Mouse (Mus musculus): ENCODE measurements around the gene Lrrc27. TPM values are rescaled to one million over a fixed set of nuclear protein-coding genes. Genes with fewer than 3 reads are reported as not detected.

Lrrc27 gene
- polyA plus RNA-seq, 1 experiment from 2014 or later: 4.1 TPM

DNA sequence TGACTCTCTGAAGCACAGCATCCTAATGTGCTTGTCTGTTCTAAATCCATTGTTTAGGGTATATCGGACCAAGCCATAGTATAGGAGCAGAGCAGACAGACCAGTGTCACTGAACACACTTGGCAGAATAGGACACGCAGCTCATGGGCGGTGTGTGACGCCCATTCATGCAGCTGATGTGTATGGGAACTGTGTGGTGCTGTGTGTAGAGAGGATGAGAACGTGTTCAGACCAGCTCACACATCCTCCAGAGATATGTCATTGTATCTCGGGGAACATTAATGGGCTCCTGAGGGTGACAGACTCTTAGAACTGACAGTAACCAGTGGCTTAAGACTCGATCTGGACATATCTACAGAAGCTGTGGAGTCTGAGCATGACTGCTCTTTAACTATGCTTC lies 13.6 kb downstream of the Lrrc27 start:
- ATAC-seq (replicated peaks; ENCODE audit: extremely low read depth, insufficient read depth, low FRiP score): no peak
- Histone ChIP-seq H3K9ac (ENCODE audit: low read length) (no peak overlapping the region), H3K36me3 (ENCODE audit: control insufficient read depth, insufficient read depth) (no peaks in the 10 kb centered on the region), H3K27ac (ENCODE audit: low read length) (no peak overlapping the region), H3K4me2 (ENCODE audit: low read depth, low read length) (no peak overlapping the region), H3K4me1 (ENCODE audit: control insufficient read depth, insufficient read depth, low read length) (peaks cover 41% of the 10 kb centered on the region), H3K4me3 (ENCODE audit: low read length) (no peak overlapping the region), H3K27me3 (ENCODE audit: control insufficient read depth, insufficient read depth, low read length) (no peaks in the 10 kb centered on the region), H3K9me3 (replicated peaks; ENCODE audit: control insufficient read depth, low read length) (no peaks in the 10 kb centered on the region)
- WGBS: 77% methylated on average over 7 of the region's 7 CpGs

GRCm38 (mm10) chr7:139228447-139229171 lies 15.8 kb downstream of the Lrrc27 start:
- peaks cover 41% of the 10 kb centered on the region for H3K4me1 ChIP-seq (ENCODE audit: control insufficient read depth, insufficient read depth, low read length)
- H3K27me3 ChIP-seq (ENCODE audit: control insufficient read depth, insufficient read depth, low read length): no peaks in the 10 kb centered on the region; the same call in 1 of the 2 replicates
- 34% methylated on average over 6 of the region's 6 CpGs for WGBS
- no peak overlapping the region for H3K4me3 ChIP-seq (ENCODE audit: low read length)
- peak overlapping the region; percentile 28; the same call in 1 of the 2 replicates for H3K9ac ChIP-seq (ENCODE audit: low read length)
- H3K4me2 ChIP-seq (ENCODE audit: low read depth, low read length): peak overlapping the region; percentile 26; the same call in 1 of the 2 replicates
- no peaks in the 10 kb centered on the region for H3K9me3 ChIP-seq (replicated peaks; ENCODE audit: control insufficient read depth, low read length)
- peak overlapping the region; percentile 78 for H3K27ac ChIP-seq (ENCODE audit: low read length)
- H3K36me3 ChIP-seq (ENCODE audit: control insufficient read depth, insufficient read depth): no peaks in the 10 kb centered on the region
- ATAC-seq (replicated peaks; ENCODE audit: extremely low read depth, insufficient read depth, low FRiP score): peak; percentile 75

DNA sequence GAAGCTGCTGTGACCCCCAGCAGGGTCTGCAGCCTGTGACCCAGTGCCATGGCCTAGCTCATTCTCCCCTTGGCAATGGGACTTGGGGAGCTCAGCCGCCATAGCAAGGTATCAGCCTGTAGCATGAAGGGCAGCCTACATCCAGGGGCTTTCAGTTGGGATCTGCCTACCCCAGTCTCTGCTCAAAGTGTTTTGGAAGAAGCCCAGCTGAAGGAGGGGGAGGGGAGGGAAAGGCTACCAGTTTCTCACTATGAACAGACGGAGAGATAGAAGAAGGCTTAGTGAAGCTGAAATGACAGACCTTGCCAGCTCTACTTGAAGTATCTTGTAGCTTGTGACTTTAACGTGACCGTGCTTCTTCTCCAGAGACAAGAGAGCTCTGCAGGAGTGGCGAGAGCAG lies 17.0 kb downstream of the Lrrc27 start:
- no peak for ATAC-seq (replicated peaks; ENCODE audit: extremely low read depth, insufficient read depth, low FRiP score)
- Histone ChIP-seq H3K9me3 (replicated peaks; ENCODE audit: control insufficient read depth, low read length) (no peaks in the 10 kb centered on the region), H3K9ac (ENCODE audit: low read length) (no peak overlapping the region; the same call in 1 of the 2 replicates), H3K27ac (ENCODE audit: low read length) (peak overlapping the region; percentile 78), H3K4me3 (ENCODE audit: low read length) (no peak overlapping the region), H3K4me1 (ENCODE audit: control insufficient read depth, insufficient read depth, low read length) (peaks cover 52% of the 10 kb centered on the region), H3K27me3 (ENCODE audit: control insufficient read depth, insufficient read depth, low read length) (no peaks in the 10 kb centered on the region; the same call in 1 of the 2 replicates), H3K4me2 (ENCODE audit: low read depth, low read length) (no peak overlapping the region), H3K36me3 (ENCODE audit: control insufficient read depth, insufficient read depth) (no peaks in the 10 kb centered on the region)
- 48% methylated on average over 5 of the region's 5 CpGs for WGBS

DNA sequence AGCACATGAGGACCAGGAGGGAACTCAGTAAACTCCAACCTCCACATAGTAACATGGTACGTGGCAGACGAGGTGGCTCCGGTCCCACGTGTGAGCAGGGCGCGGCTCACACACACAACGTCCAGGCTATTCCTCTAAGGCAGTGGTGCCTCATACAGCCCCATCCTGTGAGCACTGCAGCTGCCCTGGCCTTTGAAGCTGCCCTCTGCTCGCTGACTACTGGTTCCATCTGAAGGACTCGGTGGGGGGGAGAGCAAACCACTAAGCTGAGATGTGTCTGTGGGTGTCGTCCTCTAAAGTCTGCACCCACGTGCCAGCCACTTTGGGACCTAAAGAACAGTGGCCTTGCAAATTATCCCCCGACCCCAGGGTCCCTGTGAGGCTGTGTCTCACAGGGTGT lies 17.5 kb downstream of the Lrrc27 start:
- Histone ChIP-seq H3K27me3 (ENCODE audit: control insufficient read depth, insufficient read depth, low read length) (no peaks in the 10 kb centered on the region; the same call in 1 of the 2 replicates), H3K9ac (ENCODE audit: low read length) (no peak overlapping the region; the same call in 1 of the 2 replicates), H3K27ac (ENCODE audit: low read length) (peak overlapping the region; percentile 78), H3K9me3 (replicated peaks; ENCODE audit: control insufficient read depth, low read length) (no peaks in the 10 kb centered on the region), H3K4me2 (ENCODE audit: low read depth, low read length) (no peak overlapping the region), H3K4me1 (ENCODE audit: control insufficient read depth, insufficient read depth, low read length) (peaks cover 52% of the 10 kb centered on the region), H3K36me3 (ENCODE audit: control insufficient read depth, insufficient read depth) (no peaks in the 10 kb centered on the region), H3K4me3 (ENCODE audit: low read length) (no peak overlapping the region)
- no peak for ATAC-seq (replicated peaks; ENCODE audit: extremely low read depth, insufficient read depth, low FRiP score)
- 68% methylated on average over 12 of the region's 12 CpGs for WGBS

DNA sequence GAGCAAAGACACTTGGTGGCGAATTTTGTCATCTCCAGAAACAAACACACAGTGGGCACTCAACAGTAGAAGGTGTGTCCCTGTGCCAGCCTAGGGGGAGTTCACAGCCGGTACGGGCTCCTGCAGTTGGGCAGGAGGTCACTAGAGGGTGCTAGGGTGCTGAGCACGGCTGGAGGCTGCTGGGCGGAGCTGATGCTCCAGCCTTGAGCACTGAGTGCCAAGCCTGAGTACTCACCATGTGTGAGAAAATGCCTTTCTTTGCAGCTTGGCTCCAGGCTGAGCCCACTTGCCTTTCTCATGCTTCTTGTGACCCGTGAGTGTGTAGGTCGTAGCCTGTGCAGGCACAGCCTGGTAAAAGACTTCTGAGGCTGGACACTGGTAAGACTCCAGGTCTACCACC lies 20.9 kb downstream of the Lrrc27 start:
- no peak overlapping the region for H3K9ac ChIP-seq (ENCODE audit: low read length)
- peak overlapping the region; percentile 58 for H3K27ac ChIP-seq (ENCODE audit: low read length)
- H3K27me3 ChIP-seq (ENCODE audit: control insufficient read depth, insufficient read depth, low read length): no peaks in the 10 kb centered on the region; the same call in 1 of the 2 replicates
- H3K36me3 ChIP-seq (ENCODE audit: control insufficient read depth, insufficient read depth): no peaks in the 10 kb centered on the region
- no peak overlapping the region for H3K4me3 ChIP-seq (ENCODE audit: low read length)
- no peak overlapping the region for H3K4me2 ChIP-seq (ENCODE audit: low read depth, low read length)
- H3K4me1 ChIP-seq (ENCODE audit: control insufficient read depth, insufficient read depth, low read length): peaks cover 34% of the 10 kb centered on the region
- 1% methylated on average over 7 of the region's 7 CpGs for WGBS
- H3K9me3 ChIP-seq (replicated peaks; ENCODE audit: control insufficient read depth, low read length): no peaks in the 10 kb centered on the region
- ATAC-seq (replicated peaks; ENCODE audit: extremely low read depth, insufficient read depth, low FRiP score): peak; percentile 81

- WGBS: 12% methylated on average over 18 of the region's 18 CpGs
- Histone ChIP-seq H3K27ac (ENCODE audit: low read length) (peak overlapping the region; percentile 11), H3K27me3 (ENCODE audit: control insufficient read depth, insufficient read depth, low read length) (no peaks in the 10 kb centered on the region; the same call in 1 of the 2 replicates), H3K9me3 (replicated peaks; ENCODE audit: control insufficient read depth, low read length) (no peaks in the 10 kb centered on the region), H3K4me1 (ENCODE audit: control insufficient read depth, insufficient read depth, low read length) (peaks cover 28% of the 10 kb centered on the region), H3K36me3 (ENCODE audit: control insufficient read depth, insufficient read depth) (no peaks in the 10 kb centered on the region), H3K9ac (ENCODE audit: low read length) (peak overlapping the region; percentile 5; the same call in 1 of the 2 replicates), H3K4me2 (ENCODE audit: low read depth, low read length) (peak overlapping the region; percentile 2; the same call in 1 of the 2 replicates), H3K4me3 (ENCODE audit: low read length) (no peak overlapping the region)
- peak; percentile 74 for ATAC-seq (replicated peaks; ENCODE audit: extremely low read depth, insufficient read depth, low FRiP score)
Observed at GRCm38 (mm10) chr7:139234426-139235188, 21.8 kb downstream of the Lrrc27 start.

DNA sequence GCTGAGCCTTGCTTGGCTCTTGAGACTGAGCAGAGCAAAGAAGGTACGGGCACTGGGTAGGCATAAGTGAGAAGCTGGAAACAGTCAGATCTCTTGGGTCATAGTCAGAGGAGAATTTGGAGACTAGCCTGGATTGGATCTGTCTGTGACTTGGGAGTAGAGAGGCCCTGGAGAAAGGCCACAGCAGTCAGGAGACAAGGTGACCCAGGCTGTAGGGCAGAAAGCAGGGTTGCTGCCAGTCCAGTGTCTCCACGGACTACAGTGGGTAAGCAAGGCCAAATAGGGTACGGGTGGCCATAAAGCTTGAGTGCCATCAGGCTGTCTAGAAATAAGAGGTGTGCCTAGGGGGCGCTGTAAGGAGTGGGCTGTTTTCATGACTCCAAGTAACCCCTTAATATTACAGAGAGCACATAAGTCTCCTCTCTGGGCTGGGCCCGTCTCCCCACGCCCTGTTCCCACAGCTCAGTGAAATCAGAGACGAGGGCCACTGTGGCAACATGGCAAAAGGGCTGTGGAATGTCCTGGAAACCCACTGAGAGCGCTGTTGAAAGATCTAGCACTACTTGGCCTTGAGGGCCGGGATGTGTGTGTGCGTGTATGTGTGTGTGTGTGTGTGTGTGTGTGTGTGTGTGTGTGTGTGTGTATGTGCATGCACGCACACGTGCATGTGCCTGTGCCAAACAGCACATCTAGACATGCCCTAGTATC lies 23.0 kb downstream of the Lrrc27 start:
- 75% methylated on average over 12 of the region's 12 CpGs for WGBS
- H3K4me1 ChIP-seq (ENCODE audit: control insufficient read depth, insufficient read depth, low read length): peaks cover 18% of the 10 kb centered on the region
- no peaks in the 10 kb centered on the region for H3K9me3 ChIP-seq (replicated peaks; ENCODE audit: control insufficient read depth, low read length)
- no peaks in the 10 kb centered on the region for H3K36me3 ChIP-seq (ENCODE audit: control insufficient read depth, insufficient read depth)
- no peak overlapping the region for H3K4me3 ChIP-seq (ENCODE audit: low read length)
- H3K27ac ChIP-seq (ENCODE audit: low read length): no peak overlapping the region
- no peaks in the 10 kb centered on the region; the same call in 1 of the 2 replicates for H3K27me3 ChIP-seq (ENCODE audit: control insufficient read depth, insufficient read depth, low read length)
- no peak for ATAC-seq (replicated peaks; ENCODE audit: extremely low read depth, insufficient read depth, low FRiP score)
- H3K9ac ChIP-seq (ENCODE audit: low read length): no peak overlapping the region
- no peak overlapping the region for H3K4me2 ChIP-seq (ENCODE audit: low read depth, low read length)

DNA sequence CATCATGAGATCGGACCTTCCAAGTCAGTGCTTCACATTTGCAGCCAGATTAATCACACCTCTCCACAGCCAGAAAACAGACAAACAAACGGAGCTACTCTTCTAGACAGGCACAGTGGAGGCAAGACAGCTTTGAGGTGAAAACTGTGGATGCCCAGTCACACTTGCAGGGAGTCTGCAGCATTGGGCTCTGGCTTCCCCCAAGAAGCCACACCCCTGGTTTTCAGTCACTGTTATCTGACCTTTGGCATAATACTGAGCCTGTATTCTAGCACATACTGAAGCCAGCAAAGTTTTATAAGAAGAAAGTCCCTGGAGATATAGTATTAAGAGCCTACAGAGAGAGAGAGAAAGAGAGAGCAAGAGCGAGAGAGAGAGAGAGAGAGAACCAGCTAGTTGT lies 26.6 kb downstream of the Lrrc27 start:
- no peaks in the 10 kb centered on the region for H3K27me3 ChIP-seq (ENCODE audit: control insufficient read depth, insufficient read depth, low read length)
- ATAC-seq (replicated peaks; ENCODE audit: extremely low read depth, insufficient read depth, low FRiP score): no peak
- no peak overlapping the region for H3K27ac ChIP-seq (ENCODE audit: low read length)
- no peak overlapping the region for H3K9ac ChIP-seq (ENCODE audit: low read length)
- no peak overlapping the region for H3K4me2 ChIP-seq (ENCODE audit: low read depth, low read length)
- no peaks in the 10 kb centered on the region for H3K9me3 ChIP-seq (replicated peaks; ENCODE audit: control insufficient read depth, low read length)
- H3K36me3 ChIP-seq (ENCODE audit: control insufficient read depth, insufficient read depth): no peaks in the 10 kb centered on the region
- no peak overlapping the region for H3K4me3 ChIP-seq (ENCODE audit: low read length)
- H3K4me1 ChIP-seq (ENCODE audit: control insufficient read depth, insufficient read depth, low read length): peaks cover 11% of the 10 kb centered on the region
- 62% methylated on average over 3 of the region's 3 CpGs for WGBS

Data from heart, embryonic 16.5 days (tissue).